10 mouse cellular contexts compared by ENCODE assay signal in the genomic region with DNA sequence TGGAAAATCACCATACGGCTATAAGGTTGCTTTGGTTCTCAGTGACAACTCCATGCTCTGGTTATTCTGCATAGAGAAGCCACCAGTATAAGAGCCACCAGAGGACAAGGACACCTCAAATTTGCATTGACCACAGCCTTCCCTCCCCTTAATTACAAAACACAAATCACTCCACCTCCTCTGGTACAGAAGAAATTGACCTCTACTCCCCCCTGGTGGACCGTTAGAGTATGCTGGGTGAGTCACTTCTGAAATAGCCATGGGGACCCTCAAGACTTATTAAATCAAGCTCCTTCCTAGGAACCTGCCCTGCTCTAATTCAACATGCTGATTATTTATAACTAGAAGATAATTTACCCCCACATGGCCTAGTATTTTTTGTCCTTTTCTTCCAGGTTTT.
DNase-seq lines count a peak whose midpoint lies in the region; ATAC-seq and TF ChIP-seq lines count a peak whose summit lies in the region.
"Had no signal": no experiment of that assay in that cellular context is flagged by ENCODE, and none has a peak within 500 bp of the region (broad histone marks: within the 10 kb centered on the region; RNA-seq: fewer than 3 reads in every experiment).

No protein-coding gene starts in this region.

- DNase-seq in adrenal gland, adult 8-10 months = peak; percentile 5
- DNase-seq in adrenal gland, postnatal 25 days = no peak
- peak; percentile 35 to 49 for DNase-seq in layer of hippocampus, postnatal 10 days (ENCODE audit: low spot score in 2 of 2)
- DNase-seq in layer of hippocampus, adult 9-10 months (ENCODE audit: low spot score) = no peak
- peak; percentile 3 for DNase-seq in MEL (ENCODE audit: low read depth, low spot score)
- DNase-seq in left cerebral cortex, postnatal 10 days (ENCODE audit: extremely low spot score in 1 of 2, low spot score in 2 of 2) = no peak
- no peak for DNase-seq in left cerebral cortex, adult 11 months (ENCODE audit: low spot score)

- TF ChIP-seq POLR2A in MEL (IDR thresholded peaks at IDR 0.05; ENCODE audit: control insufficient read depth in 1 of 2, insufficient read depth in 1 of 2, low read depth in 1 of 2, low read length in 2 of 2, poor library complexity in 1 of 2) = no peak

- peak; percentile 36; the same call in 1 of the 2 replicates for ATAC-seq in forebrain, embryonic 15.5 days (replicated peaks)

- intact Hi-C loops in left cerebral cortex, postnatal 10 days (cut with DNase I) = loop anchor here (5.0 kb wide), 1 partner anchor 142 kb away; the partner anchor contains the start of gene Smarca2

- no peak overlapping the region for H3K9ac ChIP-seq in MEL (ENCODE audit: control insufficient read depth, low read depth, low read length, poor library complexity, severe bottlenecking)
- H3K9ac ChIP-seq in forebrain, embryonic 15.5 days (replicated peaks) = no peak overlapping the region
- H3K9ac ChIP-seq: liver, embryonic 15.5 days had no signal

- H3K79me2 ChIP-seq in MEL (ENCODE audit: control insufficient read depth, insufficient read depth, low read length, poor library complexity) = no peaks in the 10 kb centered on the region

- H3K9me3 ChIP-seq in MEL (replicated peaks; ENCODE audit: insufficient read depth, low read length) = no peaks in the 10 kb centered on the region
- no peaks in the 10 kb centered on the region for H3K9me3 ChIP-seq in forebrain, embryonic 15.5 days
- H3K9me3 ChIP-seq: liver, embryonic 15.5 days had no signal

- 52% methylated on average over 2 of the region's 2 CpGs for WGBS in forebrain, embryonic 15.5 days

- no peak overlapping the region for H3K4me2 ChIP-seq in forebrain, embryonic 15.5 days (replicated peaks)
- H3K4me2 ChIP-seq: liver, embryonic 15.5 days had no signal

- TF ChIP-seq EP300 in MEL (IDR thresholded peaks at IDR 0.05; ENCODE audit: low read depth in 1 of 2, low read length in 2 of 2) = no peak

- TF ChIP-seq RAD21 in MEL (IDR thresholded peaks at IDR 0.05; ENCODE audit: low read depth, low read length) = no peak

- no peak overlapping the region for H3K27ac ChIP-seq in MEL (ENCODE audit: control insufficient read depth, low read depth, low read length)
- H3K27ac ChIP-seq in forebrain, embryonic 15.5 days (replicated peaks) = no peak overlapping the region
- H3K27ac ChIP-seq: liver, embryonic 15.5 days had no signal

- H3K4me1 ChIP-seq in MEL (ENCODE audit: control insufficient read depth in 1 of 2, insufficient read depth in 2 of 2, low read length in 2 of 2) = no peaks in the 10 kb centered on the region
- H3K4me1 ChIP-seq in forebrain, embryonic 15.5 days = peaks cover 24% of the 10 kb centered on the region
- H3K4me1 ChIP-seq: liver, embryonic 15.5 days had no signal

- H3K4me3 ChIP-seq in MEL (ENCODE audit: control insufficient read depth in 1 of 2, insufficient read depth in 1 of 2, low read depth in 2 of 2, low read length in 2 of 2) = no peak overlapping the region
- H3K4me3 ChIP-seq in forebrain, embryonic 15.5 days = no peak overlapping the region
- H3K4me3 ChIP-seq: erythroblast, embryonic 14.5 days; liver, embryonic 15.5 days had no signal

- H3K36me3 ChIP-seq in MEL (ENCODE audit: control insufficient read depth in 1 of 2, insufficient read depth in 2 of 2, low read length in 2 of 2) = no peaks in the 10 kb centered on the region
- H3K36me3 ChIP-seq in forebrain, embryonic 15.5 days = no peaks in the 10 kb centered on the region
- H3K36me3 ChIP-seq: liver, embryonic 15.5 days had no signal

- TF ChIP-seq CTCF in MEL (IDR thresholded peaks at IDR 0.05 in 2 of 3, conservative IDR thresholded peaks at IDR 0.05 in 1 of 3; ENCODE audit: control insufficient read depth in 1 of 3, insufficient read depth in 1 of 3, low read depth in 2 of 3, low read length in 3 of 3, poor library complexity in 1 of 3, severe bottlenecking in 1 of 3) = peak in 2 of 3 experiments; percentile 6 to 11; a peak in 2 of 6 replicates

- no peaks in the 10 kb centered on the region for H3K27me3 ChIP-seq in MEL (ENCODE audit: control insufficient read depth in 1 of 2, insufficient read depth in 2 of 2, low read length in 2 of 2)
- H3K27me3 ChIP-seq in forebrain, embryonic 15.5 days = no peaks in the 10 kb centered on the region
- H3K27me3 ChIP-seq: liver, embryonic 15.5 days had no signal

TF ChIP-seq in MEL, 35 proteins besides CTCF, POLR2A, EP300 and RAD21:
- TF ChIP-seq MYB (IDR thresholded peaks at IDR 0.05; ENCODE audit: low read depth, low read length) = no peak
- no peak for TF ChIP-seq SIN3A (IDR thresholded peaks at IDR 0.05; ENCODE audit: low read length)
- no peak for TF ChIP-seq TAL1 (IDR thresholded peaks at IDR 0.05; ENCODE audit: low read length)
- TF ChIP-seq MXI1 (IDR thresholded peaks at IDR 0.05; ENCODE audit: low read depth, low read length) = no peak
- TF ChIP-seq USF2 (IDR thresholded peaks at IDR 0.05; ENCODE audit: borderline replicate concordance in 1 of 2, insufficient read depth in 1 of 2, low read depth in 1 of 2, low read length in 2 of 2) = no peak
- no peak for TF ChIP-seq RCOR1 (IDR thresholded peaks at IDR 0.05; ENCODE audit: low read depth, low read length)
- TF ChIP-seq CHD2 (IDR thresholded peaks at IDR 0.05; ENCODE audit: low read length) = no peak
- TF ChIP-seq JUND (IDR thresholded peaks at IDR 0.05; ENCODE audit: low read depth, low read length) = no peak

Comparison
In these comparisons a context has a peak if more than half of its experiments do, and no peak if none do; other contexts are left out.
1. DNase-seq: peak in adrenal gland, adult 8-10 months (single experiment), layer of hippocampus, postnatal 10 days (2 of 2) and MEL (single experiment); none in adrenal gland, postnatal 25 days (single experiment), layer of hippocampus, adult 9-10 months (single experiment), left cerebral cortex, postnatal 10 days (0 of 2) and left cerebral cortex, adult 11 months (single experiment).